Comparison of ENCODE assay signal across 11 mouse cellular contexts in genomic region chr5:127583658-127584057, GRCm38 (mm10).
DNase-seq lines count a peak whose midpoint lies in the region.
"Had no signal": no experiment of that assay in that cellular context is flagged by ENCODE, and none has a peak within 500 bp of the region (broad histone marks: within the 10 kb centered on the region; RNA-seq: fewer than 3 reads in every experiment).

No protein-coding gene starts in this region.

- DNase-seq in cerebellum, adult 18-20 months, result peak; percentile 18 to 39
- no peak for DNase-seq in cerebellum, adult 9-10 months
- peak; percentile 20 to 27 for DNase-seq in kidney, postnatal 4 days
- no peak for DNase-seq in kidney, postnatal 14 days
- DNase-seq in right cerebral cortex, postnatal 14 days, result peak; percentile 23
- DNase-seq in right cerebral cortex, postnatal 25 days, result no peak
- DNase-seq in splenic B cell, adult 2 months (ENCODE audit: low read depth, low spot score), result peak; percentile 44
- no peak for DNase-seq in urinary bladder, postnatal 10 days (ENCODE audit: low spot score)
- DNase-seq: B cell, adult 2 months had no signal

- no peaks in the 10 kb centered on the region for H3K27me3 ChIP-seq in splenic B cell, adult 2 months (ENCODE audit: control insufficient read depth, insufficient read depth, low read length, poor library complexity, severe bottlenecking)
- H3K27me3 ChIP-seq: midbrain, embryonic 12.5 days had no signal

- H3K36me3 ChIP-seq in splenic B cell, adult 2 months (ENCODE audit: control insufficient read depth, insufficient read depth, low read length, poor library complexity, severe bottlenecking), result no peaks in the 10 kb centered on the region
- H3K36me3 ChIP-seq: heart, embryonic 12.5 days; midbrain, embryonic 12.5 days had no signal

Comparison
In these comparisons a context has a peak if more than half of its experiments do, and no peak if none do; other contexts are left out.
1. DNase-seq: peak in cerebellum, adult 18-20 months (2 of 2), kidney, postnatal 4 days (2 of 2), right cerebral cortex, postnatal 14 days (single experiment) and splenic B cell, adult 2 months (single experiment); none in cerebellum, adult 9-10 months (single experiment), kidney, postnatal 14 days (single experiment), right cerebral cortex, postnatal 25 days (single experiment) and urinary bladder, postnatal 10 days (single experiment).